Mouse (Mus musculus): ENCODE data around the gene Gm32717. TPM values are rescaled to one million over a fixed set of nuclear protein-coding genes. Genes with fewer than 3 reads are reported as not detected.
"Not testable (repeated sequence)": the region's sequence is repeated elsewhere in the genome, so short reads cannot be mapped to it uniquely, and the experiment has no call there.

The Gm32717 gene
- polyA plus RNA-seq, 1 experiment from 2014 or later, result not detected

DNA sequence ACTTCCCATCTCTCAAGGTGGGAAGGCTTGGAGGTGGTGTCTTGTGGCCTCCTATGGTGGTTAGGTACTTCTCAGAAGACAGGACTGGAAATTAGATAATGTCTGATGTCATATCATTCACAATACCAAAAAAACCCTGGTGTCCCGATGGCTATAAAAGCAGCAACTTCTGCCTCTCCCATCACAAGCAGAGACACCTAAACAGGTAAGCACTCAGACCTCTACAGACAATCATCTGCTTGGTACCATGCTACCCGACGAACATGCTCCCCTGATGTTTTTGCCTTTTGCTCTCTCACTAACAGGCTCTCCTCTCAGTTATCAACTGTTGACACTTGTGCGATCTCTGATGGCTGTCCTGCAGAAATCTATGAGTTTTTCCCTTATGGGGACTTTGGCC, 35.9 kb downstream of the Gm32717 start, which contains the start of gene Il22:
TSS of gene Il22 (plus strand) at position 301 of the 400 bp plus-strand sequence.
- H3K4me3 ChIP-seq, result no peak within 1 kb of the TSS
- no peak for ATAC-seq (ENCODE audit: insufficient number of reproducible peaks, low FRiP score, low TSS enrichment, low read depth)
- no peaks in the 10 kb centered on the region for H3K36me3 ChIP-seq
- no peaks in the 10 kb centered on the region for H3K9me3 ChIP-seq
- H3K9ac ChIP-seq, result no peak within 1 kb of the TSS
- no peaks in the 10 kb centered on the region for H3K4me1 ChIP-seq
- no peak within 1 kb of the TSS for H3K27ac ChIP-seq
- WGBS, result 92% methylated on average over 4 of the region's 4 CpGs
- H3K27me3 ChIP-seq, result no peaks in the 10 kb centered on the region
- H3K4me2 ChIP-seq, result no peak within 1 kb of the TSS

DNA sequence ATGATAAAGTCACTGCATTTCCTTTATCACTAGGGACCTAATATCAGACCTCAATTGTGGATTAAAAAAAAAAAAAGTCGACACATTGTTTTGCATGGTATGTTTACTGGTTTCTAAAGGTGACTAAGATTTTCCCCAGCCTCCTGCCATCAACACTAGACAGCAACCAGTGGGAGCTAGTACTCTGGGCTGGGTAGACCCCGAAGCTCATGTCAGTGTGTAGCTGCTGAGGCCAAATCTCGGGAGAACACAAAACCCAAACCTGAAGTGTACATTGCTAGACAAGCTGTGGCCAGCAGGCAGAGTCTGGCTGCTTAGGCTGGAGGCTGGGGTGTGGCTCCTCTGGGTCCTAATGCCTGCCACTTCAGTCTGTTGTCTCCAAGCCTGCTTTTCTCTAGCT, 45.4 kb downstream of the Gm32717 start:
- not testable (repeated sequence) for H3K27me3 ChIP-seq; H3K9ac ChIP-seq; H3K4me2 ChIP-seq; H3K27ac ChIP-seq; ATAC-seq (ENCODE audit: insufficient number of reproducible peaks, low FRiP score, low TSS enrichment, low read depth); H3K9me3 ChIP-seq; H3K4me1 ChIP-seq; H3K4me3 ChIP-seq; H3K36me3 ChIP-seq
- 27% methylated on average over 3 of the region's 3 CpGs for WGBS

Other genes starting within 250 kb of the Gm32717 start
- 20.7 and 21.3 TPM in 2 replicates for gene Mdm1, start 99.0 kb downstream of the Gm32717 start, polyA plus RNA-seq (2015; fragmentation: Nextera tagmentation; extraction: Ambion mirVana)
- not detected in 2 replicates for gene Il22, start 35.8 kb downstream of the Gm32717 start, polyA plus RNA-seq (2015; fragmentation: Nextera tagmentation; extraction: Ambion mirVana)
- gene Gm32802, start 17.9 kb upstream of the Gm32717 start, polyA plus RNA-seq (2015; fragmentation: Nextera tagmentation; extraction: Ambion mirVana), result not detected in 2 replicates
- gene Iltifb, start 54.3 kb upstream of the Gm32717 start, polyA plus RNA-seq (2015; fragmentation: Nextera tagmentation; extraction: Ambion mirVana), result not detected in 2 replicates
- gene Gm9040, start 86.2 kb upstream of the Gm32717 start, polyA plus RNA-seq (2015; fragmentation: Nextera tagmentation; extraction: Ambion mirVana), result not detected in 2 replicates
- not detected in 2 replicates for gene Gm9044, start 91.6 kb upstream of the Gm32717 start, polyA plus RNA-seq (2015; fragmentation: Nextera tagmentation; extraction: Ambion mirVana)
- gene Gm9045, start 97.1 kb upstream of the Gm32717 start, polyA plus RNA-seq (2015; fragmentation: Nextera tagmentation; extraction: Ambion mirVana), result 0.06 and 0.09 TPM in 2 replicates
- not detected in 2 replicates for gene Gm9046, start 102.5 kb upstream of the Gm32717 start, polyA plus RNA-seq (2015; fragmentation: Nextera tagmentation; extraction: Ambion mirVana)
- not detected in 2 replicates for gene Gm9048, start 107.9 kb upstream of the Gm32717 start, polyA plus RNA-seq (2015; fragmentation: Nextera tagmentation; extraction: Ambion mirVana)
- gene Gm9049, start 113.3 kb upstream of the Gm32717 start, polyA plus RNA-seq (2015; fragmentation: Nextera tagmentation; extraction: Ambion mirVana), result 0.06 and 0.09 TPM in 2 replicates
- not detected in 2 replicates for gene Ifng, start 200.3 kb upstream of the Gm32717 start, polyA plus RNA-seq (2015; fragmentation: Nextera tagmentation; extraction: Ambion mirVana)

Data from limb, embryonic 15.5 days (tissue).